Mouse (Mus musculus) urinary bladder, postnatal 4 days (tissue): ENCODE measurements at regions not wholly inside any gene's neighbourhood (a gene's known extent, or its start where the extent isn't known, plus 50 kb on each side); places are given as distances from the start of the nearest gene placed in this dataset.

ENCODE experiments used
- DNase-seq, 2 experiments: peaks; one replicate each; pipeline ENCODE4 v3.0.0; 2021 to 2022; ENCODE audit warnings: low spot score in 2 of 2

- DNase-seq, result no peak
Measured at GRCm38 (mm10) chr8:35934115-35934607, 168.6 kb downstream of the Gm19410 start.

DNA sequence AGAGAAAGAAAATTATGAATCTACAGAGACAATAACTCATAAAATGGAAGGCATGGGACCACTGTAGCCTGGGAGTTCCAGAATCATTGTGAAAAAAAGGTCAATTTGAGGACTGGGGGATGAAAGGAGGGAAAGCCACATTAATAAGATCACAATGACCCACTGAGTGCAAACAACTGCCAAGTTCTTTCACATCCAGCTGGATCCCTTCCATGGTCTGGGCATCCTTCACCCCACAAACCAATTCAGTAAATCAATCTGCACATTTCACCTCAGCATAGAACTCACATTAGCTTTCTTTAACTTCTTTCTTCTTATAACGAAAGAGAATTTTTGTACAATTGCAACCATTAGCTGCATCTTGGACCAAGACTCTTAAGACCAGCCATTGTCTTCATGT is 169.4 kb downstream of the Gm19410 start:
- DNase-seq, result no peak

DNA sequence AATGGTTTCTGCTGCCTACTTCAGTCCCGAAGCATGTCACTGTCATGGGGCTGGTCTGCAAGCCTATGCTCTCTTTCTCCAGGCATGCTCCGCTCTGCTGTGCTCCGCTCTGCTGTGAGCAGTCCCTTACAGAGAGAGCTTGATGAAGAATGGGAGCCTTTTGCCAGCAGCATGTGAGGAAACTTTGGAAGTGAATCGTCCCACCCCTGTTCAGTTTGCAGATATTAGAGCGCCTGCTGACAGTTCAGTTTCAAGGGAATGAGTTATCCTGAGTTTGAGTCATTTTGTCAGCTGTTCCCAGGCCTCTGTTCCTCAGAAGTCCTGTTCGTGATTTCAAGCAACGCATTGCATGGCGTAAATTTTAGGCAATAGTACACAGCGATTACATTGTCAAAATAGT is 173.6 kb downstream of the Gm19410 start:
- no peak for DNase-seq

DNA sequence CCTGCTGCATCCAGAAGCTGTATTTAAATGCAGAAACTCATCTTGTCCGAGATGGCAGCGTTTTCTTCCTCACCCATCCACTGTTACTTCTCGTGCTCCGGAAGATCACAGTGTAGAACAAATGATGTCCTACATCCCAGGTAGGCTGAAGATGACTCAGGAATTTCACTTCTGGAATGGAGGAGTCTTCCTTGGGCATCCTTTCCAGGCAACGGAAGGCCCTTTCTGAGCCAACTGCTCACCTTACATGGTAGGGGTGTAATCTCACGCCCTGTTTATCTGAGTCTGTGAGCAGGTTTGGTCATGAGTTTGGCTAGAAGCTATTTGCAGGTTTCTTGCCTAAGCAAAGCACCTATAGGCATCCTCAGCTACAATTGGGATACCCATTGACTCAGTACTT is 176.9 kb downstream of the Gm19410 start:
- DNase-seq, result no peak

DNA sequence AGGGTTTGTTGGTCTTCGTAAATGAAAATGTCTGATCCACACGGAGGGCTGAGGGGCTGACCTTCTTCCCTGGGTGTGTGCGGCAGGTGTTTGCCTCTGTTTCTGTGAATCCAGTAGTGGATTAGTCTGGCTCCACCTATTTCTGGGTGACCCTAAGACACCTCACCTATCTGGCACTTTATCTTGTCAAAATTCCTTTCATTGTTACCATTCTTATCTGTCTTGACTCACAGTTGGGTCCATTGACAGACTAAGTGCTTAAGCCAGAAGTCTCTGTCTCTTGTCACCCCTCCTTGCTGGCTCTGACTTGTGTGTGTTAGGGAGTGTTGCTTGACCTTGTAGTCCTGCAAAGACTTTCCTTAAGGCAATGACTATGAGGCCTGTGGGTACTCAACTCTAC is 178.1 kb downstream of the Gm19410 start:
- no peak for DNase-seq

DNA sequence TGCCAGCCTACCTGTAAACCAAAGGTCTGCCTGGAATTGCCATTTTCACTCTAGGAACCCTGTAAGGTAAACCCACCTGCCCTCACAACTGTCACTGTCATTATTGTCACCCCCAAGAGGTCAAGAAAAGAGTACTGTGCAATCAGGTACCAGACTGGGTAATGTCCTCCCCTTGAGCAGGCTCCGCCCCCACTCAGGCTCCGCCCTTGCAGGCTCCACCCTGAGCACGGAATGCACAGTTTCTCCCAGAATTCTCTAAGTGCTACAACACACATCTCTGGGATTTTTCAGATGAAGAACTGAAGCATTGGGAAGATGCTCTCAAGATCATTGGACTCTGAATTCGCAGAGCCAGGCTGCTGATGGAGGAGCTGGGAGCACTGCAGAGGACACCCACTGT is 178.9 kb downstream of the Gm19410 start:
- no peak for DNase-seq

- no peak for DNase-seq
Measured at GRCm38 (mm10) chr8:35946539-35946940, 180.9 kb downstream of the Gm19410 start.

- no peak for DNase-seq
Measured at GRCm38 (mm10) chr8:35948146-35948545, 182.6 kb downstream of the Gm19410 start.

DNA sequence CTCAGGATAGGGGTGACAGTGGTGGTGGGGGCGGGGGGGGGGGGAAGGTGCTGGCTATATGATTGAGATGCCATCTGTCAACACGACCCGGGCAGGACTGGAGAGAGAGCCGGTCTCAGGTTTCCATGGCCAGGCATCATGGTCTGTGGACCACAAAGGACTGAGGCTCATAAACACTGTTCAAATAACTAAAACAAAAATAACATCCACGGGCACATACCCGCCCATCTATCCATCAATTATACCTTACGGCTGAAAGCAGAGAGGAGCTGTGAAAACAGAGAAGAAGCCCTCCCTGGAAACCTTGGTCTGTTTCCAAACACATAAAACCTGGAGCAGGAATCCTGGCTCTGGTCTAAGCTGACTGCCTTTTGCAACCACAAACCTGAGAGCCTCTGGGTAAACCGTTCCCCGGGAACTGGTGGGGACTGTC is 183.2 kb downstream of the Gm19410 start:
- DNase-seq, result peak in 1 of 2 experiments; percentile 28

DNA sequence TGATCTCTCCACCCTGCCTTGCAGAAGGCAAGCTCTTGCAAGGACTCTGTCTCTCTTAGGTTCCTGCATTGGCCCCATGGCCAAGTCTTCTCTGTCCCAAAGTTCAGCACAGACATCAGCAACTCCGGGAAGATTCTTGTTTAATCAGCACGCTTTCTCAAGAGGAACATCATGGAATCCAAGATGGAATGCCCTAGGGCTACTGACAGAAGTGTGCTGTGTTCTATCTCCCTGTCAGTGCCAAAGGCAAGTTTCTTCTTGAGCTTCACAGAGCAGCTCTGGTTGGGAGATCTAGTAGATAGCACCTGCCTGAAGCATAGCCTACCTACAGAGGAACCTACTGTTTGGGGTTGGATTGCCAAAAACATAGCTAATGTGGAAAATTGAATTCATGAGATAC is 189.9 kb downstream of the Gm19410 start:
- DNase-seq, result no peak

DNA sequence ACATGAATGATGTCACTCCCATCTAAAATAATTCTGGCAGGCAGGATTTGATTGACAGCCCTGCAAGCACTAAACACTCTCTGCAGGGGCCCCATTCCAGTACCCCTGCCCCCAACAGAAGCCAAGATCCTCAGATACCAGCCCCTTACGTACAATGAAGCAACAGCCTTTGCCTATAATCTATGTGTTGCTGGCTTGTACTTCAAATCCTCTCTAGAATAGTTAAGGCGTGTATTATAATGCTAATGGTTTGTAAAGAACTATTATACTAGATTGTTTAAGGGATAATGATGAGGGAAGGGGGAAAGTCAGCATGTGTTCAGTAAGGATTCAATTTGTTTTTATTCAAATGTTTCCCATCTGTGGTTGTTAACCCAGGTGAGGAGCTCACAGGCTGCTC is 190.7 kb downstream of the Gm19410 start:
- DNase-seq, result no peak

- no peak for DNase-seq
Measured at GRCm38 (mm10) chr8:35959201-35959600, 193.6 kb downstream of the Gm19410 start.

- DNase-seq, result no peak
Measured at GRCm38 (mm10) chr8:35960867-35961614, 195.5 kb downstream of the Gm19410 start.

GRCm38 (mm10) chr8:35961615-35962220 is 196.1 kb downstream of the Gm19410 start:
- DNase-seq, result no peak

- no peak for DNase-seq
Measured at GRCm38 (mm10) chr8:35964932-35965331, 199.3 kb downstream of the Gm19410 start.

DNA sequence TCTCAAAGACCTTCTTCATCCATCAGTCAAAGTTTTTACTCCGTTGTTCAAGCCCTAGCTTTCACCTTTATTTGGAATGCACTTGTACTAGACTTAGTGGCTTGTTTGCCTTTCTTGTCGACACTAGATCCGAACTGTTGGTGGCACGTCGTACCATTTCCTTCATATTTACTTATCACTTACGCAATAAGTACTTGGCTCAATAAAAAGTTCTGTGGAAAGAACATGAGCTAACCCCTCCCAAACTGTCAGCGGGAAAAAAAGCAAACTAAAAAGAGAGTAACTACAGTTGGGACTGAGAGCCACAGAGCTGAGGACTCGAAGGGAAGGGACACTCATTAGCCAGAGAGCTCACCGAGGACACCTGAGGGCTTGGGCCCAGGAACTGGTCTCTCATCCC is 202.8 kb downstream of the Gm19410 start:
- DNase-seq, result no peak

- peak in 1 of 2 experiments; percentile 25 for DNase-seq
Measured at GRCm38 (mm10) chr8:35971082-35971481, 205.5 kb downstream of the Gm19410 start.

GRCm38 (mm10) chr8:35974323-35975029 is 208.9 kb downstream of the Gm19410 start:
- DNase-seq, result peak in 1 of 2 experiments; percentile 28

- no peak for DNase-seq
Measured at GRCm38 (mm10) chr8:35979638-35980255, 214.2 kb downstream of the Gm19410 start.

GRCm38 (mm10) chr8:35983083-35983482 is 217.5 kb downstream of the Gm19410 start:
- DNase-seq, result no peak

DNA sequence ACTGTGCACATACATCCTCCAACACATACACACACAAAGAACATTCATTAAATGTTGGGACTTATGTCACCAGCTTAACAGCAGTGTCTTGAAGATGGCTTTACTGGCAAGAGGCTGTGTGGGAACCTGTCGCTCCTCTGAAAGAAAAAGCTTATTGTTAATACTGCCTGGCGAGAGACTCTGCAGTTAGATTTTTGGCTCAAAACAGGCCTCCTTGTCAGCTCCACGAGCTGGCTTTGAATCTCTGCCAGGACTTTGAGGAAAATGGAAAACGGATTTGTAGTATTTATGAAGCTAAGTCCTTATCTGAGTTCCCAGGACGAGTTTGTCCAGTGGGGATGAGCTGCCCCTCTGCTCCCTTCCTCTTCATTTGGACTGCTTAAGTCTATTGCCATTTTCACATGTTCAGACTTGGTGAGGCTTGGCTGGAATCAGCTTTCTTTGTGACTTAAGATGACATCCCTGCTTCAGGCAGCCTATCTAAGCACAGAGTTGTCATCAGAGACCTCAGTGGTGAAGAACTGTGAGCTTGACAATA is 219.6 kb downstream of the Gm19410 start:
- DNase-seq, result no peak

DNA sequence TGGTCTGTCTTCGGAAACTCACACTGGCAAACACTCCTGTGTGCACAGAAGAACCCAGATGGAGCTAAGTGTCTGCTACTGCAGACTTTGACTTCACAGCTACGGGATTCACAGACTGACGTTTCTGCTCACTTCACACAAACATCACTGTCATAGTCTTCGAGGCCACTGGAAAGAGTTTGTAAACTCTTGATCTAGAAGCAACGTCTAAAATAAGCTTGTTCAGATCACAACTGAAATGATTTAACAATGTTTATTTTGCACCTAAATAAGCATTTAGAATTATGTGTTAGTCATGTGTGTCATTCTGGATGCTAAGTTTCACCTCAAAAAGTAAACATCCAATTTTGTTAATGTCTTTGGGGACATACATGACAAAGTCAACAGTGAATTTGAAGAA is 221.7 kb downstream of the Gm19410 start:
- no peak for DNase-seq
